Mouse (Mus musculus) spleen, adult 2 months (tissue): ENCODE measurements at regions not wholly inside any gene's neighbourhood (a gene's known extent, or its start where the extent isn't known, plus 50 kb on each side); places are given as distances from the start of the nearest gene placed in this dataset.
"Not testable (repeated sequence)": the region's sequence is repeated elsewhere in the genome, so short reads cannot be mapped to it uniquely, and the experiment has no call there.

Source experiments
- DNase-seq, 2 experiments: peaks; one replicate each; pipeline versions ENCODE4 v3.0.0 to v3.0.0-alpha.2; 2012 to 2021; ENCODE audit warnings: low spot score in 2 of 2, low read depth in 1 of 2
- H3K27ac ChIP-seq: fragments of 200-500 bp; 2 replicates; pipeline ENCODE4 v1.5.1; 2012; ENCODE audit warnings: low read length, inconsistent platforms; ENCODE audit not compliant: insufficient read depth
- H3K27me3 ChIP-seq: fragments of 200-500 bp; 2 replicates; pipeline ENCODE4 v1.6.1; 2012; ENCODE audit warnings: mild to moderate bottlenecking, moderate library complexity, low read length, inconsistent platforms; ENCODE audit not compliant: control insufficient read depth, insufficient read depth
- H3K36me3 ChIP-seq: fragments of 200-500 bp; 2 replicates; pipeline ENCODE4 v1.6.1; 2012; ENCODE audit warnings: mild to moderate bottlenecking, low read length, inconsistent platforms; ENCODE audit not compliant: control insufficient read depth, insufficient read depth
- H3K4me1 ChIP-seq: fragments of 200-500 bp; 2 replicates; pipeline ENCODE4 v1.6.1; 2011; ENCODE audit warnings: inconsistent platforms; ENCODE audit not compliant: control insufficient read depth, insufficient read depth, insufficient read length
- H3K4me3 ChIP-seq: fragments of 200-500 bp; 2 replicates; pipeline ENCODE4 v1.5.1; 2011; ENCODE audit warnings: mild to moderate bottlenecking, inconsistent platforms; ENCODE audit not compliant: insufficient read depth, insufficient read length; ENCODE audit errors: extremely low read depth
- CTCF ChIP-seq: fragments of 200-500 bp; IDR thresholded peaks from 2 replicates; pipeline ENCODE4 v1.5.1; 2011; ENCODE audit warnings: mild to moderate bottlenecking, inconsistent platforms; ENCODE audit not compliant: insufficient read depth, insufficient read length, insufficient replicate concordance; ENCODE audit errors: extremely low read depth
- POLR2A ChIP-seq: fragments of 200-500 bp; IDR thresholded peaks from 2 replicates; pipeline ENCODE4 v1.6.1; 2011; ENCODE audit warnings: low read depth, low read length, inconsistent platforms
- WGBS: fragments of 180-500 bp; shearing (Covaris S2); methylation state at CpG from one replicate; pipeline ENCODE4 v1.1.7; 2018; 5-methylcytosine and 5-hydroxymethylcytosine counted together

DNA sequence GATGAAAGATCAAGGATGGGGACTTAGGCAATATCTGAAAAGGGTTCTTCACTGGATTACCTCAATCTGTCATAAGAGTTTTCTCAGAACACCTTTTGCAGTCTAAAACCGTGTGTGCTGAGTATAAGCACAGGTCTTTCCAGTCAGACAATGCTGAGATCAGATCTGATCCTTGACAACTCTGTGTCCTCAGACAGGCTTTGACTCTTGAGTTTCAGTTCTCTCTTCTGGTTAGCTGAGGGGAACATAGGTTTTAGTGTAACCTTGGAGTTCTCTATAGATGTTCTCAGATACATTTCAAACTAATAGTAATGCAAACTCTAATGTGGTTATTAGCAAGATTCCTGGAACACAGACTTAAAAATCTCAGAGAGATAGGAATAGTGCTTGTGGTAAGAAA lies 453.7 kb downstream of the Inhba start:
- Histone ChIP-seq H3K36me3 (no peaks in the 10 kb centered on the region), H3K27me3 (no peaks in the 10 kb centered on the region), H3K4me3 (no peak overlapping the region), H3K4me1 (no peaks in the 10 kb centered on the region), H3K27ac (no peak overlapping the region)
- no peak for DNase-seq
- WGBS, result 23% methylated on average over 1 of the region's 1 CpGs
- TF ChIP-seq POLR2A (no peak), CTCF (no peak)

GRCm38 (mm10) chr13:16465812-16466211 lies 454.2 kb downstream of the Inhba start:
- H3K27ac ChIP-seq, result no peak overlapping the region
- H3K4me3 ChIP-seq, result no peak overlapping the region
- no peaks in the 10 kb centered on the region for H3K4me1 ChIP-seq
- TF ChIP-seq CTCF (no peak), POLR2A (no peak)
- 88% methylated on average over 1 of the region's 1 CpGs for WGBS
- no peaks in the 10 kb centered on the region for H3K27me3 ChIP-seq
- DNase-seq, result no peak
- H3K36me3 ChIP-seq, result no peaks in the 10 kb centered on the region

DNA sequence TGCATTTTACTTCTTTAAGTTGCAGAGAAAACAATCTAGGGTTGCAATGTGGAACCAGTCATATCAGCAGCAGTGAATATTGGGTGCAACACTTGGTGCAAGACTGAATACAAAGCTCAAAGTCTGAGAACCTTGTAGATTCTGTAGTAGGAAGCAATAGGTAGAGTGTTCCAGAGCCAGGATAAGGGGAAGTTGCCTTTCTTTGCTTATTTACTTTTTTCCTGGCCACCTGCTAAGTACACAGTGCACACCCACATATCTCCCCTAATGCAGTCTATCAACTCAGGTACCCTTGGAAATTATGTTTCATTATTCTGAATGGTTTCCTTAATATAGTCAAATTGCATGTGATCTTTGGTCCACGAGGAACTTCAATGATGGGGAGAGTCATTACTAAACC lies 464.9 kb downstream of the Inhba start:
- Histone ChIP-seq H3K4me1 (no peaks in the 10 kb centered on the region), H3K27me3 (no peaks in the 10 kb centered on the region), H3K36me3 (no peaks in the 10 kb centered on the region), H3K4me3 (no peak overlapping the region), H3K27ac (no peak overlapping the region)
- whole genome bisulfite sequencing, result 72% methylated on average over 1 of the region's 1 CpGs
- TF ChIP-seq POLR2A (no peak), CTCF (no peak)
- no peak for DNase-seq

DNA sequence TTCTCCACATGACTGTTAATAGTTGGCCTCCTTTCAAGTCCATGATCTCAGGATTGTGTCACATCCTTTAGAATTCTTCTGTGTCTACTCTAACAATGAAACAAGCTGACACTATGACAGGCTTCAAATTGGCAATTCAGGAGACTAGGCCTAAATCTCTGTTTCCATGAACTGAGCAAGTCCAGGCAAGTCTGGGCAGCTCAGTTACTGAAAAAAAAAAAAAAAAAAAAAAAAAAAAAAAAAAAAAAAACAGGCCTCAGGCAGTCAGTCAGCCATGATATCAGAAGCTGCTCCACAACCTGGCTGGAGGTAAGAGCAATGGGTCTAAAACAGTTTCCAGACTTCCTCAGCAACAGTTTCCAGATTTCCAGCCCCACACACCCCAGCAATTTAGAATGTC lies 475.6 kb downstream of the Inhba start:
- H3K4me3 ChIP-seq, result no peak overlapping the region
- H3K36me3 ChIP-seq, result no peaks in the 10 kb centered on the region
- TF ChIP-seq CTCF (no peak), POLR2A (no peak)
- DNase-seq, result no peak
- no peaks in the 10 kb centered on the region for H3K27me3 ChIP-seq
- H3K27ac ChIP-seq, result no peak overlapping the region
- no peaks in the 10 kb centered on the region for H3K4me1 ChIP-seq

DNA sequence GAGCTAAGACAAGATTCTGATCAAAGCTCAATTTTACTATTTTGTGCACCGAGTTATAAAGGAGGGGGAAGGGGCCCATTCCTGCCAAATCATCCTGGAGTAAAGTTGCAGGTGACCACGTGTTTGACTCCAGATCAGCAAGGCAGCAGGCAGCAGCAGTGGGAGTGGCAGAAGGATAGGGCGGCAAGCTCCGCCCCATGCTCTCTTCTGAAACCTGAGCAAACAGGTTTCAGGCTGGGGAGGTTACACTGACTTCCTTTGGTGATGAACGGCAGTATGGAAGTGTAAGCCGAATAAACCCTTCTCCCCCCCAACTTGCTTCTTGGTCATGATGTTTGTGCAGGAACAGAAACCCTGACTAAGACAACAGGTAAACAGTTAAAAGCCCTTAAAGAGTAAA lies 479.0 kb downstream of the Inhba start:
- H3K36me3 ChIP-seq, H3K27ac ChIP-seq, DNase-seq, H3K27me3 ChIP-seq, H3K4me1 ChIP-seq, H3K4me3 ChIP-seq: not testable (repeated sequence)
- 67% methylated on average over 6 of the region's 6 CpGs for WGBS

- DNase-seq, result no peak
- H3K36me3 ChIP-seq, result no peaks in the 10 kb centered on the region
- TF ChIP-seq POLR2A (no peak), CTCF (no peak)
- H3K4me1 ChIP-seq, result no peaks in the 10 kb centered on the region
- H3K27me3 ChIP-seq, result no peaks in the 10 kb centered on the region
- no peak overlapping the region for H3K4me3 ChIP-seq
- H3K27ac ChIP-seq, result no peak overlapping the region
- WGBS, result 91% methylated on average over 1 of the region's 1 CpGs
Observed at GRCm38 (mm10) chr13:16498052-16498451, 486.4 kb downstream of the Inhba start.

DNA sequence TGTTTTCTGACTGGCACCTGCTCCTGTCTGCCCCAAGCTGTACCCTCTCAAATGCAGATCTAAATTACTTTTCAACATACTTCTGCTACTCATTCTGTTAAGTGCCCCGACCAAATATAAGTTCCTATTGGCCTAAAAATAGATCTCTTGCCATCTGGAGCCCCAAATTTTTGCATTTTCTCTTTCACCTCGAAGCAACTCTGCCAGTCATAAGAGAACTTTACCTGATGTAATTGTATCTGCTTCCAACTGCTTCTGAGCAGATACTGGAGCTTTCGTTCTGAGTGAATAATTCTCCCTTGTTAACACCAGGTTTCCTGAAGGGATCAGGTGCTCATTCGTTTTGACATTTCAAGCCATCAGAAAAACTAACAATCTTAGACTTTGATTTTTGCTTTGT lies 501.2 kb downstream of the Inhba start:
- H3K27me3 ChIP-seq, result no peaks in the 10 kb centered on the region
- no peak overlapping the region for H3K27ac ChIP-seq
- no peaks in the 10 kb centered on the region for H3K4me1 ChIP-seq
- H3K36me3 ChIP-seq, result no peaks in the 10 kb centered on the region
- no peak overlapping the region for H3K4me3 ChIP-seq
- no peak for DNase-seq
- 43% methylated on average over 4 of the region's 4 CpGs for WGBS
- TF ChIP-seq POLR2A, result no peak
- no peak for TF ChIP-seq CTCF

DNA sequence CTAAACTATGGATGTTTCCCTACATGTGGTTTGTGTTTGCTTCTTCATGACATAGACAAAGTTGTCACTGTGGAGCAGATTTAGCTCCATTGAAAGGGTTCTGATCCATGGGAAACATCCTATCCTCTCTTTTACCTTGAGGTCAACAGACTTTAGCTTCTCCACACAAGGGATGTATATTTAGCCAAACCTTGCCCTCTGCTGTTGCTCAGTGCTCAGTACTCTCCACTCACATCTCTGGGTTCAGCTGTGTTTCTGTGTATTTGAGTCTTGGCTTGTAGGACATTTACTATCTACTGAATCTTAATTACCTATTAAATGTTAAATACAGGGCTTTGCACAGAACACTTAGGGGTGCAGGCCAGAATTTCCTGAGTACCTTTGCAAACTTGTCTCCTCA lies 503.5 kb downstream of the Inhba start:
- DNase-seq, result no peak
- no peak for TF ChIP-seq CTCF
- TF ChIP-seq POLR2A, result no peak

More for the DNA sequence above, 503.5 kb downstream of the Inhba start:
- Histone ChIP-seq H3K4me1 (no peaks in the 10 kb centered on the region), H3K27me3 (no peaks in the 10 kb centered on the region), H3K27ac (no peak overlapping the region), H3K36me3 (no peaks in the 10 kb centered on the region), H3K4me3 (no peak overlapping the region)
